Mouse (Mus musculus) left cerebral cortex, adult 2 months (tissue): ENCODE results near the gene Gm609. TPM values are rescaled to one million over a fixed set of nuclear protein-coding genes. Genes with fewer than 3 reads are reported as not detected.

Source experiments
- DNase-seq, 2 experiments: peaks; one replicate each; pipeline ENCODE4 v3.0.0; 2021 to 2022; ENCODE audit warnings: low spot score in 2 of 2, mixed read lengths in 1 of 2; ENCODE audit errors: extremely low spot score in 1 of 2
- H3K27ac ChIP-seq: fragments of 200-600 bp; 2 replicates; pipeline ENCODE4 v1.8.1; 2022
- H3K4me3 ChIP-seq: fragments of 200-600 bp; 2 replicates; pipeline ENCODE4 v1.8.1; 2022
- CTCF ChIP-seq: fragments of 200-600 bp; IDR thresholded peaks from 2 replicates; pipeline ENCODE4 v1.8.1; 2022; ENCODE audit warnings: antibody characterized with exemption, mild to moderate bottlenecking, moderate library complexity
- intact Hi-C: fragments of 180-260 bp; cut with DNase I; formaldehyde crosslinking; loops from one replicate; pipeline ENCODE4 v1.15.1; 2025
- total RNA-seq, 2 experiments: library from RNA; stranded (reverse); gene quantifications; 2 replicates each; pipeline ENCODE4 v1.2.3; 2021

Gm609 gene
- total RNA-seq, 2 experiments from 2014 or later = 0.16 to 0.43 TPM

GRCm38 (mm10) chr16:45390286-45390956 is 102.3 kb downstream of the Gm609 start:
- TF ChIP-seq CTCF = no peak
- no peak overlapping the region for H3K4me3 ChIP-seq
- intact Hi-C loops = no loop called here
- DNase-seq = no peak
- no peak overlapping the region for H3K27ac ChIP-seq

GRCm38 (mm10) chr16:45389833-45390232 is 102.9 kb downstream of the Gm609 start:
- H3K4me3 ChIP-seq = no peak overlapping the region

GRCm38 (mm10) chr16:45389041-45389440 is 103.7 kb downstream of the Gm609 start:
- Histone ChIP-seq H3K27ac (no peak overlapping the region), H3K4me3 (no peak overlapping the region)
- no peak for DNase-seq
- TF ChIP-seq CTCF = no peak
- intact Hi-C loops = no loop called here

More at GRCm38 (mm10) chr16:45389833-45390232, 102.9 kb downstream of the Gm609 start:
- intact Hi-C loops = no loop called here
- TF ChIP-seq CTCF = no peak
- no peak overlapping the region for H3K27ac ChIP-seq
- no peak for DNase-seq

GRCm38 (mm10) chr16:45381811-45382210 is 111.0 kb downstream of the Gm609 start:
- no peak for TF ChIP-seq CTCF
- no peak overlapping the region for H3K27ac ChIP-seq
- no peak for DNase-seq
- intact Hi-C loops = no loop called here
- H3K4me3 ChIP-seq = no peak overlapping the region

- TF ChIP-seq CTCF = no peak
- intact Hi-C loops = no loop called here
- Histone ChIP-seq H3K4me3 (no peak overlapping the region), H3K27ac (no peak overlapping the region)
- DNase-seq = no peak
These were observed 113.8 kb downstream of the Gm609 start for GRCm38 (mm10) chr16:45378959-45379358.

GRCm38 (mm10) chr16:45378147-45378943 is 114.4 kb downstream of the Gm609 start:
- H3K4me3 ChIP-seq = no peak overlapping the region
- DNase-seq = no peak
- intact Hi-C loops = no loop called here
- no peak for TF ChIP-seq CTCF
- no peak overlapping the region for H3K27ac ChIP-seq

- intact Hi-C loops = no loop called here
- no peak for TF ChIP-seq CTCF
- Histone ChIP-seq H3K27ac (no peak overlapping the region), H3K4me3 (no peak overlapping the region)
- no peak for DNase-seq
These were observed 115.4 kb downstream of the Gm609 start for GRCm38 (mm10) chr16:45377332-45377731.

- TF ChIP-seq CTCF = no peak
- H3K4me3 ChIP-seq = no peak overlapping the region
- intact Hi-C loops = no loop called here
- DNase-seq = no peak
- no peak overlapping the region for H3K27ac ChIP-seq
These were observed 116.0 kb downstream of the Gm609 start for GRCm38 (mm10) chr16:45376812-45377211.

- no peak for DNase-seq
- intact Hi-C loops = no loop called here
These were observed 116.5 kb downstream of the Gm609 start for GRCm38 (mm10) chr16:45376294-45376693.

GRCm38 (mm10) chr16:45375506-45376225 is 117.1 kb downstream of the Gm609 start:
- intact Hi-C loops = no loop called here
- TF ChIP-seq CTCF = no peak

More at GRCm38 (mm10) chr16:45376294-45376693, 116.5 kb downstream of the Gm609 start:
- no peak for TF ChIP-seq CTCF
- Histone ChIP-seq H3K27ac (no peak overlapping the region), H3K4me3 (no peak overlapping the region)

GRCm38 (mm10) chr16:45374074-45374473 is 118.7 kb downstream of the Gm609 start:
- TF ChIP-seq CTCF = no peak
- no peak for DNase-seq
- intact Hi-C loops = no loop called here

More at GRCm38 (mm10) chr16:45375506-45376225, 117.1 kb downstream of the Gm609 start:
- no peak for DNase-seq
- Histone ChIP-seq H3K27ac (no peak overlapping the region), H3K4me3 (no peak overlapping the region)

GRCm38 (mm10) chr16:45371076-45371475 is 121.7 kb downstream of the Gm609 start:
- no peak for TF ChIP-seq CTCF
- Histone ChIP-seq H3K4me3 (no peak overlapping the region), H3K27ac (no peak overlapping the region)
- no peak for DNase-seq
- intact Hi-C loops = no loop called here

More at GRCm38 (mm10) chr16:45374074-45374473, 118.7 kb downstream of the Gm609 start:
- Histone ChIP-seq H3K4me3 (no peak overlapping the region), H3K27ac (no peak overlapping the region)
